Mouse (Mus musculus) kidney, postnatal 10 days (tissue): ENCODE results near the gene Tnf.
"Not testable (repeated sequence)": the region's sequence is repeated elsewhere in the genome, so short reads cannot be mapped to it uniquely, and the experiment has no call there.

Experiments
- DNase-seq: peaks from one replicate; pipeline ENCODE4 v3.0.0; 2021; ENCODE audit warnings: mixed read lengths

Tnf gene

GRCm38 (mm10) chr17:35201787-35202186 lies at the start of gene Tnf:
Tnf (minus strand) TSS chr17:35202007.
- peak; percentile 68 for DNase-seq

- no peak for DNase-seq
Measured at GRCm38 (mm10) chr17:35251162-35251719, 49.4 kb upstream of the Tnf start.

DNA sequence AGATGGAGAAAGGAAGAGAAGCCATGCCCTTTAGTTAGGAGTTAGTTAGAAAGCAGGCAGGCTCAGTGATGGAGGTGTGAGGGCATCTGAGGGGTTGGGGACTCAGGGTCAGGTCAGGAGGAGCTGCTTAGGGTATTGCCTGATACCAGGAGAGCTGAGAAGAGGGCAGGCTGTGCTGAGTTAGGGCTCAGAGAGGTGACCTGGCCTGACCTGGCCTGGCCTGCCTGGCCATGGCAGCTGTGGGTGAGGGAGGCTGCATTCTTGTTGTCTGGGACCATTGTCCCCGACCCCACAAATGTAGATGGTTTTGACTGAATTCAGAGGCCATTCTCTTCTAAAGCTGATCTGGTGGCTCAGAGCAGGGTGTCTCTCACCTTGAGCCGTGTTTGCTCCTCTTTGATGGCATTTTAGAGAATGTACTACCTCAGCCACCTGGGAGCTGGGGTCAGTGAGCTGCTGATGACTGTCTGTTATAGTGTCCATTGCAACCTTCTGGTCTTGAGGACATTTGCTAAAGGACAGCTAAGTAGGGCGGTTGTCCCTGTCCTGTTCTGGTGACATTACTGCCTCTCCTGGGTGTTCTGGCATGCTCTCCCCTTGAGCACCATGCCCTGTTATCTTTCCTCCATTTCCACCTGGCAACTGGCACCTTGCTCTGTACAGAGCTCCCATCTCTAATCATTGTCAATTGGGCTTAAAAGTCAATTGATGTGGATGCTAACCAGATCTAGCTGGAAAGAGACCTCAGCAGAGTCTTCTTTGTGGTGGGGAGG lies 48.7 kb upstream of the Tnf start:
- DNase-seq, result no peak

DNA sequence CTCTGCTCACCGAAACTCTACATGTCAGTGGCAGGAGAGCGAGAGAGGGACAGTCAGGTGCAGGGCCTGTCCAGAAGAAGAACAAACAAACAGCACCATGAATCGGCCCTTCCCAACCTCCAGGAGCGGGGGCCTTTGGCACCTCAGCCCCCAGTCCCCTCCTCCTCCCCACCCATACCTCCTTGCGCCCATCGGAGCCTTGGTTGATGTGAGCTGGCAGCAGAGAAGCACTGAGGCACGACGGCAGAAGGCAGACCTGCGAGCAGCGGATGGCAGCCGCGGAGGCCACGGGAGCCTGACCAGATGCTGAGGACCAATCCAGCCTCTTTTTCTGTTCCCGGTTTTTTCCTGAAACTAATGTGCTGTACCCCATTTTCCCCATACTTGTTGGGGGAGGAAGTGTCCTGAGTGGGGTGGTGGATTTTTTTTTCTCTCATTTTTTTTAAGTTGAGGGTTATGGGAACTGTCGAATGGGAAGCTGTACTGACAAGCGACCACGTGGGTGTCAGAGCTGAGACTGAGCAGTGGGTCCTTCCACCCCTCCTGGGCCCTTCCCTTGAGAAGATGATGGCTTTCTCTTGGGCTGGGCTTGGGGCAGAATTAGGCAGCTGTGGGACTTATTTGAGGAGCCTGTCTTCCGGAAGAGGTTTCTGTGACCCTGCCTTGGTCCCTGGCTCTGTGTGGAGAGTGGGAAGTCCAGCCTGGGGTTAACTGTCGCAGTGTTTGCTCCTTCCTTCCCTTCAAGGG lies 47.8 kb upstream of the Tnf start:
- DNase-seq, result no peak

- no peak for DNase-seq
Measured at GRCm38 (mm10) chr17:35248986-35249385, 47.2 kb upstream of the Tnf start.

DNA sequence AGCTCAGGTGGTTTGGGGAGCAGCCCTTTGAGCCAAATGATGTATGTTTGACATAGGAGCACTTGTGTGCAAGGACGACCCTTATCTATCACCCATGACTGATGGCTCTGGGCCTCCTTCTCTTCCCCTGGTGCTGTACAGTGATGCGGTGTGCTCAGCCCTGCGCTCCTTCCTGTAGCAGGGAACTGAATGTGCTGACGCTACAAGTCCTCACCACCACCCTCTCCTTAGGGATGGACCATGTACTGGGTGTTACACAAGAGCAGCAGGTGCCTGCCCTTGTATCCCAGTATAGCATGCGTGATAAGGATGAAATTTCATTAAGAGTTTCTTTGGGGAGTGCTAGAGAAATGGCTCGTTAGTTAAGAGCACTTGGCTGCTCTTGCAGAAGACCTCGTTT lies 45.3 kb upstream of the Tnf start:
- DNase-seq, result no peak

- no peak for DNase-seq
Measured at GRCm38 (mm10) chr17:35245731-35246623, 44.2 kb upstream of the Tnf start.

GRCm38 (mm10) chr17:35244999-35245398 lies 43.2 kb upstream of the Tnf start:
- DNase-seq, result no peak

DNA sequence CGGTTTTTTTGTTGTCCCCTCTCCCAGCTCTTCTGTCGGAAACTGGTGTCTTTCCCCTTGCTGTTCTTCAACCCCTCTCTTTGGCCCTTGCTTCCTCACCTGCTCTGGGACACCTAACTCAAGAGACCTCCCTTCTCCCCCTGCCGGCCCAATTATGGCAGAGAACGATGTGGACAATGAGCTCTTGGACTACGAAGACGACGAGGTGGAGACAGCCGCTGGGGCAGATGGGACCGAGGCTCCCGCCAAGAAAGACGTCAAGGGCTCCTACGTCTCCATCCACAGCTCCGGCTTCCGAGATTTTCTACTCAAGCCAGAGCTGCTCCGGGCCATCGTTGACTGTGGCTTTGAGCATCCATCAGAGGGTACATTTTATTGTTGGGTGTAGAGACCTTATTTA lies 41.3 kb upstream of the Tnf start:
- DNase-seq, result peak; percentile 79

- DNase-seq, result peak; percentile 85
Measured at GRCm38 (mm10) chr17:35242015-35242941, 40.5 kb upstream of the Tnf start.

GRCm38 (mm10) chr17:35241305-35242014 lies 39.7 kb upstream of the Tnf start, which contains the start of gene Ddx39b:
Ddx39b (plus strand) TSS chr17:35241746.
- DNase-seq, result peak; percentile 97

DNA sequence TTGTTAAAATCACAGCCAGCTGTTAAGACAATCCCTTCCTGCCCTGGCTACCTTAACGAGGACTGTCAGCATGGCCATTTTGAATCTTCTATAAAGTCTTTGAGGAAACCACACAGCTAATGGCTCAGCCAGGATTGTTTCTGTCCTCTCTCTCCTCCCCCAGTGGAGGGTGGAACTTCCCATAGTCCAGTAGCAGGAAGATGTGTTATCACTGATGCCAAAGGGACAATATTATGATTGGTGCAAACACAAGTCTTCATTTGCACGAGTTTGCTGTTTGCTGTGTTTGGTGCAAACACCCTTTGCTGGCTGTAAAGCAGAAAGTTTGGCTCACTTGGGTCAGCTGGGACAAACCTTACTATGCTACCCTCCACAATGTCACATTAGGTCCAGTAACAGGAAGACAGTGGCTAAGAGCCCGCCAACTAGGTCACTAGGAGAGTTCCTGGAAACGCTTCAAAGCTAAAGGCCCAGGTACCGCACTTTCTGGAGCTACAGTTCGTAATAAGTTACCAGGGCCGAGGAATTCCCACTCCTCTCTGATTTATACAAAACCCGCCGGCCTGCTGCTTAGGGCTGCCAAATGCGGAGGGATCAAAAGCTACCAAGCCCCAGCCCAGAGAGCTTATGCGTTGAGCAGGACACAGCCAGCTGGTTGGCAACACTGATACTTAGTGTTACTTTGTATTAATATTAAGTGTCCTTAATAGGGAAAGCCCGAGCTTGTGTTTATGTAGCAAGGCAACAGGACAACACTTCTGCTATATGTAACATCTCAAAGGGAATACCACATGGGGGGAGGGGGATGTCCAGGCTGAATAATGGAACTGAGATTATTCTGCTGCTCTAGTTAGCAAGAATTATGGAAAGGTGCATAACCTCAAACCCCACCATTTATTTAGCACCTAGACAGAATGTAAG lies 38.8 kb upstream of the Tnf start:
- peak; percentile 55 for DNase-seq

- no peak for DNase-seq
Measured at GRCm38 (mm10) chr17:35239700-35240099, 37.9 kb upstream of the Tnf start.

GRCm38 (mm10) chr17:35237504-35237903 lies 35.7 kb upstream of the Tnf start:
- no peak for DNase-seq

DNA sequence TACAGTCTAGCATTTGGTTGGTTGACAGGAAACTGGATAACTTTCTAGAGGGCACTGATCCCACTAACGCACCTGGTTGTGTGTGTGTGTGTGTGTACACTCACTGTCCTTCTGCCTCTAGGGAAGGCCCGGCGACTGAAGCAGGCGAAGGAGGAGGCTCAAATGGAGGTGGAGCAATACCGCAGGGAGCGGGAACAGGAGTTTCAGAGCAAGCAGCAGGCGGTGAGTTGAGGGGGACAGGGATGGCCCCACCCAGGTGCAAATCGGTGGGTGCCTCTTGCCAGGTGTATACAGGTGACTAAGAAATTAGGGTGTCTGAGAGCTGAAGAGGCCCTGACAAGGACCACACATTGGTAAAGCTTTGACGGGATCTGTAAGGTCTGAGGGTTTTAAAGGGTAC lies 35.2 kb upstream of the Tnf start:
- no peak for DNase-seq

DNA sequence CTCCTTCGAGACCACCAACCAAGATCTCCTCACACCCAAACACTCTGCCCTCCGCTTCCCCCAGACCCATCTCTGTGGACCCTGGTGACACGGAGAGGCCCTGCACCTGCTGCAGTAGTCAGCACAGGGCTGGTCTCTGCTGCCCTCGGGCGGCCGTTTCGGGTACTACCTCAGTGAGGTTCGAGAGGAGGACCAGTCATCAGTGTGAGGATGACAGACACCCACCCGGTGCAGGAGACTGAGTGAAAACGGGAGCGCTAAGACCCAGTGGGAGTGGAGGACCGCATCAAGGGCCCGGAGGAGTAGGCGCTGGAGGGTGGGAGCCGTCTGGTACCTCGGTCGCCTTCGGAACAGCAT lies 34.6 kb upstream of the Tnf start:
- peak; percentile 98 for DNase-seq

DNA sequence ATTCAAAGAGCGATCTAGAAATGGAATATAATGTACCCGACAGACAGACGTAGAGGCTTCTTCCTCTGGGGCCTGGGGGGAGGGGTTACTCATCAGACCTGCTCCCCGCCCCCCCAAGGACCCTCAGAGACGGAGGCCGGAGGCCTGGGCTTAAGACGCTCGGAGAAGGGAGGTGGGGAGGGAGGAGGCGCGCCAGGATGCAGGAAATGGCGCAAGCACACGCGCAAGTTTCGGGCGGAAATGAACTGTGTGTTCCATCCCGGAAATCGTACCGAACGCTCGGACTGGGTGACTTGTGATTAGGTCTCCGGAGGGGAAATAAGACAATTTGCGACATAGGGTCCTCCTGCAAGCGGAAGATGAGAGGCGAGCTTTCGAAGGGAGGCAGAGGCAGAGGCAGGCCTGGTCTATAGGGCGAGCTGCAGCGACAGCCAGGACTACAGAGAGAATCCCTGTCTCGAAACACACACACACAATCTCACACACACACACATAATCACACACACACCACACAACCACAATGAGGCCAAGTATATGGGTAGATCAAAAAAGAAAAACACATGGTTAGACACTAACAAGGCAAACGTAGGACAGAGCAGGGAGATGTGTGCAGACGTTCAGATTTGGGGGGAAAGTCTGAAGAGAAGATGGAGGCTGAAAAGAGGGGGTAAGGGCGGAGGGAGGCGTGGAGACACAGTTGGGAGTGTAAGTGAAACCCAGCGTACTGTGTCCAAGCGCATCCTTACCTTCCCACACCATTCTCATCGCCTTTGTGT lies 34.0 kb upstream of the Tnf start, which contains the start of gene Nfkbil1:
Gene Nfkbil1, minus strand, starts transcription at position 179 of the 776 bp plus-strand sequence.
- DNase-seq, result peak; percentile 95

- peak; percentile 74 for DNase-seq
Measured at GRCm38 (mm10) chr17:35234903-35235302, 33.1 kb upstream of the Tnf start.

- not testable (repeated sequence) for DNase-seq
Measured at GRCm38 (mm10) chr17:35234090-35234489, 32.3 kb upstream of the Tnf start.
